Mouse (Mus musculus) colon, adult 2 months (tissue): ENCODE measurements around the gene H2al1n. TPM values are rescaled to one million over a fixed set of nuclear protein-coding genes. Genes with fewer than 3 reads are reported as not detected.

ENCODE experiments used
- polyA plus RNA-seq: library from polyadenylated mRNA; depleted of rRNA; stranded (reverse); fragments of >200 nt; gene quantifications from 2 replicates; pipeline ENCODE4 v1.2.3, GENCODE M21; 2012; rRNA removed

The H2al1n gene
- not detected in 2 replicates for polyA plus RNA-seq

GRCm38 (mm10) chrX:14210848-14211247 lies at the start of gene H2al1n:
Gene H2al1n, plus strand, starts transcription at chrX:14211148.

